Mouse (Mus musculus): ENCODE results near the gene Arl4d. TPM values are rescaled to one million over a fixed set of nuclear protein-coding genes. Genes with fewer than 3 reads are reported as not detected.
"Not testable (repeated sequence)": the region's sequence is repeated elsewhere in the genome, so short reads cannot be mapped to it uniquely, and the experiment has no call there.

Arl4d gene
- 10 to 100 TPM; 22.6 to 27.5 TPM for total RNA-seq (2021)

DNA sequence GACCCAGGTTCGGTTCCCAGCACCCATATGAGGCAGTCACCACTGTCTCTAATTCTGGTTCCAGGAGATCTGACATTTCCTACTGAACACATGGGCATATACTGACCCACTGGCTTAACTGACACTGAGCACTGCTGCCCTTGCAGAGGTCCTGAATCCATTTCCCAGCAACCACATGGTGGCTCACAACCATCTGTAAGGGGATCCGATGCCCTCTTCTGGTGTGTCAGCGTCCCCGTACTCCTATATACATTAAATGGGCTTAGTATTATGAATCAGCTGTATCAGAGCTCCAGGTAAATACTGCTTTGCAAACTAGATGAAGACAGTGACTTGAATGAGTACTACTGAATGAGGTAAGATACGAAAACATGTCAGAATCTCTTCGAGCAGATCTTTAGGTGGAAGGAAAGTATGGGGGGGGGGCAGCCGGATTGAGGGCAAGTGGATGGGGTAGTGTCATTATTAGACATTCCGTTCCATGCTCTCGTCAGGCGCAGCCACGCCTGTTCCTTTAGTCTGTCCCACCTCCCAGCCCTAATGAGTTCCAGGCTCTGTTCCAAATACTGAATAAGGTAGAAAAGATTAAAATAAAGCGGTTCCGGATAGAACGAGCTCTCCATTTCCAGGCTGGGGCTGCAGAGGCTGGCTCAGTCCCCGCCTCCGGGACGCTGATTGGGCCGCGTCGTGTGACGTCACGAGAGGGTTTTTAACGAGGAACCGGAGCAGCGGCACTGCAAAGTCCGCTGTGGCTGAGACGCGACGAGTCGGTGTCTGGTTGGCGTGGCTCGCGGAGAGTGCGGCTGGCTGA is at the start of gene Arl4d:
Gene Arl4d (plus strand): TSS at position 717 of the 811 bp plus-strand sequence.
- peak; percentile 97 to 98 for DNase-seq
- intact Hi-C loops (cut with DNase I): no loop called here

DNA sequence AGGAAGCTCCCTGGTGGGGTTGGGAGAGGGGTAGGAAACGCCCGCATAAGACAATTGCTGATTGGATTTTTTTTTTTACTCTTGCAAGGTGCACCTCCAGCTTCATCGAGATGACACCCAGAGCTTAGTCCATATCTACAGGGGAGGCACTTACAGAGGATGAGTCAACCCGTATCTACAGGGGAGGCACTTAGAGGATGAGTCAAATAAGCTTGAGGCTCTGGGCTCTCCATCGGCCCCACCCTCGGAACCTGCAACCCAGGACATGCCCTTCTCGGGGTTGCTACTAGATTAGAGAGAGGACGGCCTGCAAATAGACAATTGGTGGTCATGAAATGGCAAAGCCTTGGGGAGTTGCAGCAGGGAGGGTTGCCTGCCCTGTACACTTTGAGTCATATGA is 49.2 kb upstream of the Arl4d start:
- intact Hi-C loops (cut with DNase I): no loop called here
- no peak for DNase-seq

DNA sequence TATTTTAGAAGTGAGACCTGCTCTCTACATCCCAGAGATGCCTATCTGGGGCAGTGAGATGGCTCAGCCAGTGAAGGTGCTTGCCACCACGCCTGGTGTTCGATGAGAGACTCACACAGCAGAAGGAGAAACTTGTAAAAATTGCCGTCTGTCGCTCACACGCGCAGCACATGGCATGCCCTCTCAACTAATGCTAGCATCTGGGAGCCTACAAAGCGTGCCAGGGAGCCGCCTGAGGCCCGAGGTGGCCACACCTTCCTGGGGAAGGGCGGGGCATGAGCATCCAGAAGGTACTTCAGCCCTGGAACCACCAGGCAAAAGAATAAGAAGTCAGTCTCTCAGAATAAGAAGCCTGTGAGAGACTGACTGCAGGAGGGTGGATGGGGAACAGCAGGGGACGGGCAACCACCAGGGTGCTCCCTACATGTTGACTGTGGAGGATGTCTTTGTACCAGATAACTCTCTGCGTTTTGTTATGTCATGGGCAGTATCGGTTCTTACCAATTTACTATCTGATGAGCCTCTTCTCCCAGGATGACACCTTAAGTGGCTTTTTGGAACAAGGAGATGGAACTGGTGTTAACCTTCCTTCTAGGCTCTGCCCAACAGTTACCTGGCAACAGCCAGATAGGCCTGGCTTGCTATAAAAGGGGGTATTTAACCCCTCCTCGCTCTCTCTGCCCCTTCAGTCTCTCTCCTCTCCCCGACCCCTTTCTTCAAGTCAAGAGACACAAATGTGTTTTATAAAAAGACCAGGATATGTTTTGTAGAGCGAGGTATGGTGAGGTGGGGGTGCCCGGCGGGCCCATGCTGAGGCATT is 48.2 kb upstream of the Arl4d start:
- intact Hi-C loops (cut with DNase I): no loop called here
- no peak for DNase-seq

DNA sequence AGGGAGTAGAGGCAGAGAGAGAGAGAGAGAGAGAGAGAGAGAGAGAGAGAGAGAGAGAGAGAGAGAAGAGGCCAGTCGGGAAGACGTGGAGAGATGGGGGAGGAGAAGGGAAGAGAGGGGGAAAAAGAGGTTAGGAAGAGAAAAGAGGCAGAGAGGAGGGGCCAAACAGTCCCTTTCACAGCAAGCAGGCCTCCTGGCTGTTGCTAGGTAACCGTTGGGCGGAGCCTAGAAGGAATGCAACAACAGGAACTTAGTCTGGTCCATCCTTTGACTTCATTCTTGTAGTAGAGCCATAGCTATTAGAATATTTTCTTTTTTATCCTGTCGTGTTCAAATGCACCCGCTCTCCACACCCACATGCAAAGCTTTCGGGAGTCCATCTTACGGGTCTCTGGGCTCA is 47.5 kb upstream of the Arl4d start:
- DNase-seq: peak in 1 of 2 experiments; percentile 28
- intact Hi-C loops (cut with DNase I): no loop called here

DNA sequence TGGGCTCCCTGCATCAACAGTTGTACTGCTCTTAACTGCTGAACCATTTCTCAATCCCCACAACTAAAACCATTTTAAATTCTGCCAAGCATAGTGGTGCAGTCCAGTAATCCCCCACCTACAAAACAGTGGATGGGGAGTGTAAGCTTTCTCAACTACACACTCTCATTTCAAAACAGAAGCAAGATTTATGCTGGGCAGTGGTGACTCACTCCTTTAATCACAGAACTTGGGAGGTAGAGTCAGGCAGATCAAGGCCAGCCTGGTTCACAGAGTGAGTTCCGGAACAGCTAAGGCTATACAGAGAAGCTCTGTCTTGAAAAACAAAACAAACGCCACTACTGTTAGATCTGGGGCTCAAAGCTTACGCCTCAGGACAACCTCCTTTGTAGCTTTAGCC is 46.7 kb upstream of the Arl4d start:
- no peak for DNase-seq

DNA sequence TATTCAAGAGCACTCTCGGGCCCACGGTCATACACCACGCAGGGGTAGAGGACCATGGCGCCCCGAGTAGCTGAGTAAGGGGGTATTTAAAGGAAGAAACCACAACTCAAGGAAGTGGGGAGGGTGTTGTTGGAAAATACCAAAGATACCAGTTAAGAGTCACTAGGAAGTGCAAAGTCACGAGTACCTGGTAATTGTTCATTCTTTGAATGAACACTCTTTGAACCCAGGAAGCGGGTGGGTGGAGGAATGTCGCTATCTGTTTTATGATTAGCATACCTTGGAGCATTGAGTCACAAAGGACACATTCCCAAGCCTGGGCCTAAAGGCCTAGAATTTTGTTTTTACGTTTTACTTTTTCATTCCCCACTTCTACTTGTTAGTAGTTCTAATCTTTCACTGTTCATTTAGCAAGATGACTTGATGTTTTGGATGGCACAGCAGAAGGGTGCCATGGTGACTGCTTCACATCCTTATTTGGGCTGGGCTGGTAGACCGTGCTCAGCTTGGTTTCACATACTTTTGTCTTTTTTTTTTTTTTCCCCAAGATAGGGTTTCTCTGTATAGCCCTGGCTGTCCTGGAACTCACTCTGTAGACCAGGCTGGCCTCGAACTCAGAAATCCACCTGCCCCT is 45.2 kb upstream of the Arl4d start:
- intact Hi-C loops (cut with DNase I); DNase-seq: not testable (repeated sequence)

More for the DNA sequence above, 46.7 kb upstream of the Arl4d start:
- intact Hi-C loops (cut with DNase I): no loop called here

DNA sequence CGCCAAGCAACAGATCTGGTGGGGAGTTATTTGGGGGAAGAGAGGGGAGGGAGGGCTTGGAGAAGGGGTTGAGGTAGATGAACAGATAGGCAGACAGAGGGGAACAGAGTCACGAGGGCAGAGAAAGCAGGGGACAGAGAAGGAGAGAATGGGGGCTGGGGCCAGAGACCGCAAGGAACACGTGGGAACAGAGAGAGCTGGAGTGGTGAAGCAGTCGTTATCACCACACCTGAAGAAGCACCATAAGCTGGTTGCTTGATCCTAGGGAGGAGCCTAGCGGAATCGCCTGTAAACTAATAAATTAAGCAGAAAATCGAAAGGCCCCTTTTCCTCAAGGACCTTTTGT is 38.7 kb upstream of the Arl4d start:
- DNase-seq: no peak
- intact Hi-C loops (cut with DNase I): no loop called here

DNA sequence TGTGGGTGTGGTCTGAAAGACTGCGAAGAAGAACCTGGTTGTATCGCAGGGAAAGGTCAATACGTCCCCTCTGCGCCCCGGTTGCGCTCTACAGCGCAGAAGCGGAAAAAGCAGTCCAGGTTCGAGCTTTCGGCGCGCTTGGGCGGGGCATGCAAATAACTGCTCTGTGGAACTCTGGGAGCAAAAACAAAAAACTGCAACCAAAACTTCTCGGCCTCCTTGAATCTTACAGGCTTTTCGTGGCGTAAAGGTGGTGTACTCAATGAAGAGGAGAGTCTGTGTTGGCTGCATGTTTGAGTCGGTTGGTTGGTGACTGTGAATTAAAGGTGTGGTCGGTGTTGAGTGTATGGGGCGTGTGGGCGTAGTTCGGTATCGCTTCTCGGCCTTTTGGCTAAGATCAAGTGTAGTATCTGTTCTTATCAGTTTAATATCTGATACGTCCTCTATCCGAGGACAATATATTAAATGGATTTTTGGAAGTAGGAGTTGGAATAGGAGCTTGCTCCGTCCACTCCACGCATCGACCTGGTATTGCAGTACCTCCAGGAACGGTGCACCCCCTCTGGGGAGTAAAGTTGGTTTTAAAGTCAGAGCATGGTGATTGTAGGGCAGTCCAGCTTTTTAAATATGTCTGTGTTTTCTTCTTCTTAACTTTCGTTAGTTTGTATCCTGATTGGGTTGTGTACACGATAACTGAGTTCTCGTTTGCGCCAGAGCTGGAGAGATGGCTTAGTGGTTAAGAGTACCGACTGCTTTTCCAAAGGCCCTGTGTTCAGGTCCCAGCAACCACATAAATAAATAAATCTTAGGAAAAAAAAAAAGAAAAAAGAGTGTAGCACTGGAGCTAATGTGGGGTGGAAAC is 38.1 kb upstream of the Arl4d start, which contains the start of gene Rdm1:
Gene Rdm1 (plus strand): TSS at position 201 of the 862 bp plus-strand sequence.
- intact Hi-C loops (cut with DNase I): loop anchor here (1.0 kb wide), 1 partner anchor 15 kb away; no protein-coding TSS in a partner anchor
- DNase-seq: peak; percentile 82 to 87

DNA sequence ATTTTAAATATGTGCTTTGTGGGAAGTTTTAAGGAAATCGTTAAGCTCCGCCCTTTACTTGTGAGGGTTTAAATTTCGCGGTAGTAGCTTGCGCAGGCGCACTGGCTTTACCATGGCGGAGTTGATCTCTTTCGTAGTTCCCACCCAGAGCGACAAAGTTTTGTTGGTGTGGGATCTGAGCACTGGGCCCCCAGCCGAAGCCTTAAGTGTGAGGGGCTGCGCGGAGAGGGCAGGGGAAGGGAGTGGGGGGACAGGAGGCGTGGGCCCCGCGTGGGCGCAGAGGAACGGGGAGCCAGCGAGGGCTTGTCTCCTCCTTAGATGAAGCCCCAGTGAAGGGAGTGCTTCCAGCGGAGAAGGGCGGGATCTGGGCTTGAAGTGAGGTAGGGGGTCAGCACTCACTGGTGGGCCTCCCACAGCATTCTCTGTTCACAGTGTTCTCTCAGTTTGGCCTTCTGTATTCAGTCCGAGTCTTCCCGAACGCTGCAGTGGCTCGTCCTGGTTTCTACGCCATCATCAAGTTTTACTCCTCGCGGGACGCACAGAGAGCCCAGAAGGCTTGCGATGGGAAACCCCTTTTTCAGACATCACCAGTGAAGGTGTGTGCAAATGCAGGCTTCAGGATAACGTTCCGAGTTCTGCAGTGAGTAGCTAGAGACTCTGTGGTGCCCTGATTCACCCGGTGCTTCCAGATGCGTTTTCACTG is 37.3 kb upstream of the Arl4d start:
- intact Hi-C loops (cut with DNase I): loop anchor here (1.0 kb wide), 1 partner anchor 14 kb away; no protein-coding TSS in a partner anchor

DNA sequence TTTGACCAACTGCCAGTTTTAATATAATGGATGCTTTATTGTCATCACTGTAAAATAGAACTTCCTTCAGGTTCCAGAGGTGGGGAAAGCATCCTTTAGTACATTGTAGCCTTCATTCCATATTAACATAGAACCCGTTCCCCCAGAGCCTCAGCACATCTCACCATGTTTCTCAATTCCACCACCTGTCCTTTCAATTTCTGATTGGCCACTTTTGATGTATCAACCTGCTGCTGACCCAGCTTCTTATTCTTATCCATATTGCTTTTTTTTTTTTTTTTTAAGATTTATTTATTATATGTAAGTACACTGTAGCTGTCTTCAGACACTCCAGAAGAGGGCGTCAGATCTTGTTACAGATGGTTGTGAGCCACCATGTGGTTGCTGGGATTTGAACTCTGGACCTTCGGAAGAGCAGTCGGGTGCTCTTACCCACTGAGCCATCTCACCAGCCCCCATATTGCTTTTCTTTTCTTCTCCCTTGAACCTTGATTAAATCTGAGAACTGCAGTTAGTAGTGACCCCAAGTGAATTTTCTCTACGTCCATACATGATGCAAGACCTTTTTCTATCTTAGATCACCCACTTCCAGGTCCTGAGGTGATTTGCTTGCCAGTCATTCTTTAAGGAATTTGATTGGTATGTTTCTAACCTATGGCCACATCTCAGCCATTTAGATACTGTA is 36.5 kb upstream of the Arl4d start:
- DNase-seq; intact Hi-C loops (cut with DNase I): not testable (repeated sequence)

More for the DNA sequence above, 37.3 kb upstream of the Arl4d start:
- DNase-seq: peak; percentile 91 to 95

DNA sequence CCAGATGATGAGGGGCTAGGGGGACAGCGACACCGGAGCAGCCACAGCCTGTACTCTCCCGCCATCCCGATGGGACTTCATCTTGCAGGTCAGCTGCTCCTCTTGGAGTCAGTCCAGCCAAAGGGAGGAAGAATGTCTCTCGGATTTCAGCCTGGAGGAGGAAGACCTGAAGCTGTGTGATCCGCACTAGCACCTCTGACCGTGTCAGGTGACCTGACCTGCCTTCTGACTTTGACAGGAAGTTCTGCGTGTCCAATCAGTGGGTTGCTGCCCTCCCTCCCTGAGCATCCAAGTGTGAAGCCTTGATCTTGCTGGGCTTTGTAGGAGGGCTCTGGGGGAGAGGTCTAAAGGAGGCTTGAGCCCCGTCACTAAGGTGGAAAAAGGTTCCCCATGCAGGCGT is 29.7 kb upstream of the Arl4d start:
- intact Hi-C loops (cut with DNase I): no loop called here
- no peak for DNase-seq

DNA sequence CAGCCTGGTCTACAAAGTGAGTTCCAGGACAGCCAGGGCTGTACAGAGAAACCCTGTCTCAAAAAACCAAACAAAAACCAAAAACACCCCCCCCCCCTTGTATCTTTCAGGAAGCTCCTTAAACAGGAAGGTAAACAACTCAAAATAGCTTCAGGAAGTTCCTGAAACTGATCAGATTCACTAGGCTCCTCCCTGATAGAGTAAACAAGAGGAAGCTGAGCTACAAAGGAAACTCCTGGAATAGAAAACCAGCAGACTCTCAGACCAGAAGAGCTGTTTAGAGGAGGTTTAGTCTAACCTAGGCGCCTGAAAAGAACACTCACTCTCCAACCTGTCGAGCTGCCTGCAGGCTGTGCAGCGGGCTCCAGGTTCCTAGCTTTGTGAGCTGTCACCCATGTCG is 25.6 kb upstream of the Arl4d start:
- intact Hi-C loops (cut with DNase I): no loop called here
- DNase-seq: no peak

DNA sequence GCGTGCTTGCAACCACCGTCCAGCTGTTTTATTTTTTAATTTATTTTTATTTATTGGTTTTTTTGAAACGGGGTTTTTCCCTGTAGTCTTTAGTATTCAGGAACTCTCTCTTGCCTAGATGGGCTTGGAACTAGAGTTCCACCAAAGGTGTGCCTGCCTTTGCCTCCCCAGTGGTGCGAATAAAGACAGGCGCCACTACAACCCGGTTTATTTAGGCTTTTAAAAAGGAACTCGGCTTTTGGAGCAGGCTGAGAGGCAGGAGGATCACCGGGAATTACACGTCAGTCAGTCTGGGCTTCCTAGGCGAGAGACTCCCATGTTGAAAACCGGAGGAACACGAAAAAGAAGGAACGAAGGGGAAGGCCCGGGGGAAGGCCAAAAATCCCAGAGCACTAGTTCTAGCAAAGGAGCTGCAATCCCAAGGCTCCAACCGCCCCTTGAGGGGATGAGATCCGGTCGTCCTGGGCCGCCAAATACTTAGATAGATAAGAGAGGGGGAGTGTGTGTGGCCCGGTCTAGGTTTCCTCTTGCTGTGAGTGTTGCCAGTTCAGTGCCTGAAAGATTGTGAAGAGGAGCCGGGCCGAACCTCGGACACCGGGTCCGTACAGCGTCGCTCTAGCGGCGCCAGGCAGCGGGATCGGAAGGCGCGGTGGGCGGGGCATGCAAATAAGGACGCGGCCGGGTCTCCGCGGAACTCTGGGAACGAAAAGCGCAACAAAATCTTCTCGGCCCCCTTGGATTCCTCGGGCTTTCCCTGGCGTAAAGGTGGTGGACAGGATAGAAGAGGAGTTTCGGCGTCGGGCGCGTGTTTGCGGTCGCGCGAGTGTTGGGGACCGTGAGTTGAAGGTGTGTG is 24.3 kb upstream of the Arl4d start:
- peak; percentile 82 to 88 for DNase-seq
- intact Hi-C loops (cut with DNase I): not testable (repeated sequence)

DNA sequence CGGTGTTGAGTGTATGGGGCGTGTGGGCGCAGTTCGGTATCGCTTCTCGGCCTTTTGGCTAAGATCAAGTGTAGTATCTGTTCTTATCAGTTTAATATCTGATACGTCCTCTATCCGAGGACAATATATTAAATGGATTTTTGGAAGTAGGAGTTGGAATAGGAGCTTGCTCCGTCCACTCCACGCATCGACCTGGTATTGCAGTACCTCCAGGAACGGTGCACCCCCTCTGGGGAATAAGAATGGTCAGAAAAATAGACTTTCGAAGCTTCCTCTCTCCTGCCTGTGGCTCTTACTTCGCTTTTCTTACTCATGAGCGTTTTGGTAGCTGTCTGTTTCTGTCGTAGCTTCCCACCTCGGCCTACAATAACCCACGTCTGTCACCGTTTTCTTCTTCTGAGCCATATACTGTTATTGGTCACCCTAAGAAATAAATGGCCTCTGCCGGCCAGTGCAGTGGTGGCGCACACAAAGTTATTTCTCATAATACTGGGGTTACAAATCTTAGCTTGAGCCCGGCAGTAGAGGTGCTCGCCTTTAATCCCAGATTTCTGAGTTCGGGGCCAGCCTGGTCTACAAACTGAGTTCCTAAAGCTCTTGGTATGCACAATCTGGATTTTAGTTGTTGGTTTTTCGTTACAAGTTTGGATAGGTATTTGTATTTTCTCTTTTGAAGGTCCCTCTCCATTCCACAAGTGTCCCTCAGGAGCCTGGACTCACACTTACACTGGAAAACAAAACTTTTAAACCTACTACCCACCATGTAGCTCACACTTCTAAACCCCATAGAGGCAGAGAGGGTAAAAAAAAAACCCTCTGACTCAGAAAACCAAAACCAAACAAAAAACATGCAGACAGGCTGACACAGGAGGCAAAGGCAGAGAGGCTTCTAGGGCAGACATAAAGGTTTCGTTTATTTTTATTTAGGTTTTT is 23.4 kb upstream of the Arl4d start:
- intact Hi-C loops (cut with DNase I): loop anchor here (1.0 kb wide), 1 partner anchor 15 kb away; the partner anchor contains the start of gene Rdm1
- peak; percentile 37 to 41 for DNase-seq

DNA sequence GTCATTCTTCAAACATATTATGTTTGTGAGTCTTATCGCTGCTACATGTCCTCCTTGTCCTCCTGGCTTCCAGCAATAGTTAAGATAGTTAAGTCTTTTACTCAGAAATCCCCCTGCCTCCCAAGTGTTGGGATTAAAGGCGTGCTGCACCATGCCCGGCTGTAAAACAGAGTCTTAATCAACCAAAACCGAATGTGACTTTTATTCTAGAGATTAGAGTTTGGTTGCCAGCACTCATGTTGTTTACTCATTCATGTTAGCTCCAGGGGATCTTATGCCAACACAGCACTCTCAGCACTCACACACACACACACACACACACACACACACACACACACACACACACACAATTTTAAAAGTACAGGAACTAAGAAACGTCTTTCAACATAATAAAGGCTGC is 22.4 kb upstream of the Arl4d start:
- DNase-seq: no peak
- intact Hi-C loops (cut with DNase I): loop anchor here (1.0 kb wide), 1 partner anchor 16 kb away; the partner anchor contains the start of gene Rdm1

DNA sequence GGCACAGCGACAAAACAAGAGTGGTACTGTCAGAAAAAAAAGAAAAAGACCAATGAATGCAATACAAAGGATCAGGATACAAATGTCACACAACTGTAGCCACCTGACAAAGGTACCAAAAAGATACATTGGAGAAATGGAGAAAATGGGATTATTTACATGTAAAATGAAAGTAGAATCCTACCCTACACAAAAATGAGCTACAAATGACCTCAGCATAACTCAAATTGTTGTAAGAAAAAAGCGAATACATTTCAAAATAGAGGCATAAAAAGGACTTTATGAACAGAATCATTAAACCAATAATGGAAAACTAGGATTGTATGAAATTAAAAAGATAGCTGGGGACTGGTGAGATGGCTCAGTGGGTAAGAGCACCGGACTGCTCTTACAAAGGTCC is 20.8 kb upstream of the Arl4d start:
- no peak for DNase-seq
- intact Hi-C loops (cut with DNase I): no loop called here

DNA sequence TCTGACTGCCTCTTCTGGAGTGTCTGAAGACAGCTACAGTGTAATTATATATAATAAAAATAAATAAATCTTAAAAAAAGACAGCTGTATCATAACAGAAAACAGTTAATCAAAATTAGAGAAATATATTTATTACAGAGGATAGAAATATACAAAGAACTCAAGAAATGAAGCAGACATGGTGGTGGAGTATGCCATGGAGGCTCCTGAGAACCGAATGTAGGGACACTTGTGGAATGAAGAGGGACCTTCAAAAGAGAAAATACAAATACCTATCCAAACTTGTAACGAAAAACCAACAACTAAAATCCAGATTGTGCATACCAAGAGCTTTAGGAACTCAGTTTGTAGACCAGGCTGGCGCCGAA is 20.3 kb upstream of the Arl4d start:
- DNase-seq; intact Hi-C loops (cut with DNase I): not testable (repeated sequence)
